Mouse (Mus musculus): ENCODE data around the gene Cep131. TPM values are rescaled to one million over a fixed set of nuclear protein-coding genes. Genes with fewer than 3 reads are reported as not detected.

The Cep131 gene
- polyA plus RNA-seq, 1 experiment from 2014 or later, result 24.2 TPM

GRCm38 (mm10) chr11:120072986-120073647 is 13.5 kb downstream of the Cep131 start:
- H3K4me1 ChIP-seq (ENCODE audit: control insufficient read depth, insufficient read depth, low read depth, low read length), result no peaks in the 10 kb centered on the region; the same call in 1 of the 2 replicates
- H3K27ac ChIP-seq (ENCODE audit: low read depth, low read length), result no peak overlapping the region
- H3K9ac ChIP-seq (ENCODE audit: low read depth, low read length), result no peak overlapping the region
- H3K4me3 ChIP-seq (ENCODE audit: low read length), result no peak overlapping the region
- peaks cover 48% of the 10 kb centered on the region for H3K36me3 ChIP-seq (ENCODE audit: control insufficient read depth, insufficient read depth, low read length)
- no peak overlapping the region for H3K4me2 ChIP-seq (ENCODE audit: low read length)
- no peaks in the 10 kb centered on the region for H3K27me3 ChIP-seq (replicated peaks; ENCODE audit: control insufficient read depth, insufficient read depth, low read length)
- no peaks in the 10 kb centered on the region for H3K9me3 ChIP-seq (ENCODE audit: control insufficient read depth, low read length)
- ATAC-seq, result no peak
- WGBS, result 95% methylated on average over 9 of the region's 9 CpGs

- ATAC-seq, result no peak
- Histone ChIP-seq H3K9me3 (ENCODE audit: control insufficient read depth, low read length) (no peaks in the 10 kb centered on the region), H3K27ac (ENCODE audit: low read depth, low read length) (no peak overlapping the region), H3K27me3 (replicated peaks; ENCODE audit: control insufficient read depth, insufficient read depth, low read length) (no peaks in the 10 kb centered on the region), H3K9ac (ENCODE audit: low read depth, low read length) (no peak overlapping the region), H3K4me3 (ENCODE audit: low read length) (no peak overlapping the region), H3K36me3 (ENCODE audit: control insufficient read depth, insufficient read depth, low read length) (peaks cover 51% of the 10 kb centered on the region), H3K4me1 (ENCODE audit: control insufficient read depth, insufficient read depth, low read depth, low read length) (no peaks in the 10 kb centered on the region; the same call in 1 of the 2 replicates), H3K4me2 (ENCODE audit: low read length) (no peak overlapping the region)
- WGBS, result 84% methylated on average over 7 of the region's 7 CpGs
Observed at GRCm38 (mm10) chr11:120071731-120072320, 14.8 kb downstream of the Cep131 start.

GRCm38 (mm10) chr11:120071065-120071464 is 15.6 kb downstream of the Cep131 start:
- H3K4me2 ChIP-seq (ENCODE audit: low read length), result no peak overlapping the region
- WGBS, result 19% methylated on average over 12 of the region's 12 CpGs
- no peak overlapping the region for H3K27ac ChIP-seq (ENCODE audit: low read depth, low read length)
- no peak overlapping the region for H3K4me3 ChIP-seq (ENCODE audit: low read length)
- H3K9me3 ChIP-seq (ENCODE audit: control insufficient read depth, low read length), result no peaks in the 10 kb centered on the region
- H3K36me3 ChIP-seq (ENCODE audit: control insufficient read depth, insufficient read depth, low read length), result peaks cover 44% of the 10 kb centered on the region
- H3K4me1 ChIP-seq (ENCODE audit: control insufficient read depth, insufficient read depth, low read depth, low read length), result no peaks in the 10 kb centered on the region; the same call in 1 of the 2 replicates
- H3K9ac ChIP-seq (ENCODE audit: low read depth, low read length), result no peak overlapping the region
- ATAC-seq, result no peak
- no peaks in the 10 kb centered on the region for H3K27me3 ChIP-seq (replicated peaks; ENCODE audit: control insufficient read depth, insufficient read depth, low read length)

GRCm38 (mm10) chr11:120070286-120070930 is 16.2 kb downstream of the Cep131 start:
- no peak overlapping the region for H3K9ac ChIP-seq (ENCODE audit: low read depth, low read length)
- no peak for ATAC-seq
- peaks cover 38% of the 10 kb centered on the region for H3K36me3 ChIP-seq (ENCODE audit: control insufficient read depth, insufficient read depth, low read length)
- H3K27me3 ChIP-seq (replicated peaks; ENCODE audit: control insufficient read depth, insufficient read depth, low read length), result no peaks in the 10 kb centered on the region
- H3K27ac ChIP-seq (ENCODE audit: low read depth, low read length), result no peak overlapping the region
- no peaks in the 10 kb centered on the region; the same call in none of the 2 replicates for H3K4me1 ChIP-seq (ENCODE audit: control insufficient read depth, insufficient read depth, low read depth, low read length)
- no peak overlapping the region for H3K4me3 ChIP-seq (ENCODE audit: low read length)
- H3K4me2 ChIP-seq (ENCODE audit: low read length), result no peak overlapping the region
- WGBS, result 86% methylated on average over 27 of the region's 27 CpGs
- H3K9me3 ChIP-seq (ENCODE audit: control insufficient read depth, low read length), result no peaks in the 10 kb centered on the region

GRCm38 (mm10) chr11:120069261-120069660 is 17.4 kb downstream of the Cep131 start:
- H3K27ac ChIP-seq (ENCODE audit: low read depth, low read length), result no peak overlapping the region
- H3K4me3 ChIP-seq (ENCODE audit: low read length), result no peak overlapping the region
- ATAC-seq, result no peak
- H3K9ac ChIP-seq (ENCODE audit: low read depth, low read length), result no peak overlapping the region
- peaks cover 36% of the 10 kb centered on the region for H3K36me3 ChIP-seq (ENCODE audit: control insufficient read depth, insufficient read depth, low read length)
- H3K4me2 ChIP-seq (ENCODE audit: low read length), result no peak overlapping the region
- no peaks in the 10 kb centered on the region for H3K27me3 ChIP-seq (replicated peaks; ENCODE audit: control insufficient read depth, insufficient read depth, low read length)
- no peaks in the 10 kb centered on the region for H3K9me3 ChIP-seq (ENCODE audit: control insufficient read depth, low read length)
- no peaks in the 10 kb centered on the region; the same call in none of the 2 replicates for H3K4me1 ChIP-seq (ENCODE audit: control insufficient read depth, insufficient read depth, low read depth, low read length)
- 34% methylated on average over 11 of the region's 11 CpGs for WGBS

- Histone ChIP-seq H3K27ac (ENCODE audit: low read depth, low read length) (no peak overlapping the region), H3K9ac (ENCODE audit: low read depth, low read length) (no peak overlapping the region), H3K4me3 (ENCODE audit: low read length) (no peak overlapping the region), H3K36me3 (ENCODE audit: control insufficient read depth, insufficient read depth, low read length) (peaks cover 32% of the 10 kb centered on the region), H3K27me3 (replicated peaks; ENCODE audit: control insufficient read depth, insufficient read depth, low read length) (no peaks in the 10 kb centered on the region), H3K4me2 (ENCODE audit: low read length) (no peak overlapping the region), H3K9me3 (ENCODE audit: control insufficient read depth, low read length) (no peaks in the 10 kb centered on the region), H3K4me1 (ENCODE audit: control insufficient read depth, insufficient read depth, low read depth, low read length) (no peaks in the 10 kb centered on the region; the same call in none of the 2 replicates)
- 54% methylated on average over 17 of the region's 17 CpGs for WGBS
- no peak for ATAC-seq
Observed at GRCm38 (mm10) chr11:120067834-120068233, 18.8 kb downstream of the Cep131 start.

- H3K9ac ChIP-seq (ENCODE audit: low read depth, low read length), result no peak overlapping the region
Observed at GRCm38 (mm10) chr11:120065291-120065690, 21.3 kb downstream of the Cep131 start.

GRCm38 (mm10) chr11:120064668-120065040 is 22.0 kb downstream of the Cep131 start:
- H3K36me3 ChIP-seq (ENCODE audit: control insufficient read depth, insufficient read depth, low read length), result peaks cover 8% of the 10 kb centered on the region; the same call in 1 of the 2 replicates

More at GRCm38 (mm10) chr11:120065291-120065690, 21.3 kb downstream of the Cep131 start:
- 32% methylated on average over 10 of the region's 10 CpGs for WGBS
- Histone ChIP-seq H3K27me3 (replicated peaks; ENCODE audit: control insufficient read depth, insufficient read depth, low read length) (no peaks in the 10 kb centered on the region), H3K36me3 (ENCODE audit: control insufficient read depth, insufficient read depth, low read length) (peaks cover 12% of the 10 kb centered on the region), H3K4me3 (ENCODE audit: low read length) (no peak overlapping the region), H3K9me3 (ENCODE audit: control insufficient read depth, low read length) (no peaks in the 10 kb centered on the region), H3K4me2 (ENCODE audit: low read length) (no peak overlapping the region), H3K27ac (ENCODE audit: low read depth, low read length) (no peak overlapping the region; the same call in 1 of the 2 replicates), H3K4me1 (ENCODE audit: control insufficient read depth, insufficient read depth, low read depth, low read length) (no peaks in the 10 kb centered on the region; the same call in none of the 2 replicates)
- ATAC-seq, result no peak

More at GRCm38 (mm10) chr11:120064668-120065040, 22.0 kb downstream of the Cep131 start:
- Histone ChIP-seq H3K4me1 (ENCODE audit: control insufficient read depth, insufficient read depth, low read depth, low read length) (no peaks in the 10 kb centered on the region; the same call in none of the 2 replicates), H3K9me3 (ENCODE audit: control insufficient read depth, low read length) (no peaks in the 10 kb centered on the region), H3K9ac (ENCODE audit: low read depth, low read length) (no peak overlapping the region), H3K4me2 (ENCODE audit: low read length) (no peak overlapping the region), H3K4me3 (ENCODE audit: low read length) (no peak overlapping the region), H3K27me3 (replicated peaks; ENCODE audit: control insufficient read depth, insufficient read depth, low read length) (no peaks in the 10 kb centered on the region), H3K27ac (ENCODE audit: low read depth, low read length) (no peak overlapping the region; the same call in 1 of the 2 replicates)
- 83% methylated on average over 11 of the region's 11 CpGs for WGBS
- no peak for ATAC-seq

Data from hindbrain, embryonic 16.5 days (tissue).